Mouse (Mus musculus) spleen, adult 10 weeks (tissue): Measurements from ENCODE around the gene Hemk1. TPM values are rescaled to one million over a fixed set of nuclear protein-coding genes. Genes with fewer than 3 reads are reported as not detected.

ENCODE experiments used
- polyA plus RNA-seq: library from polyadenylated mRNA; stranded (reverse); fragments of 350-450 nt; fragmentation: Illumina TruSeq; extraction: RNeasy Lipid Tissue Mini Kit (QIAGEN cat#74804); gene quantifications from one replicate; pipeline ENCODE4 v1.2.3, GENCODE M21; 2015; ENCODE audit warnings: low replicate concordance; ENCODE audit not compliant: insufficient read depth

Gene Hemk1
- polyA plus RNA-seq = 12.2 TPM

DNA sequence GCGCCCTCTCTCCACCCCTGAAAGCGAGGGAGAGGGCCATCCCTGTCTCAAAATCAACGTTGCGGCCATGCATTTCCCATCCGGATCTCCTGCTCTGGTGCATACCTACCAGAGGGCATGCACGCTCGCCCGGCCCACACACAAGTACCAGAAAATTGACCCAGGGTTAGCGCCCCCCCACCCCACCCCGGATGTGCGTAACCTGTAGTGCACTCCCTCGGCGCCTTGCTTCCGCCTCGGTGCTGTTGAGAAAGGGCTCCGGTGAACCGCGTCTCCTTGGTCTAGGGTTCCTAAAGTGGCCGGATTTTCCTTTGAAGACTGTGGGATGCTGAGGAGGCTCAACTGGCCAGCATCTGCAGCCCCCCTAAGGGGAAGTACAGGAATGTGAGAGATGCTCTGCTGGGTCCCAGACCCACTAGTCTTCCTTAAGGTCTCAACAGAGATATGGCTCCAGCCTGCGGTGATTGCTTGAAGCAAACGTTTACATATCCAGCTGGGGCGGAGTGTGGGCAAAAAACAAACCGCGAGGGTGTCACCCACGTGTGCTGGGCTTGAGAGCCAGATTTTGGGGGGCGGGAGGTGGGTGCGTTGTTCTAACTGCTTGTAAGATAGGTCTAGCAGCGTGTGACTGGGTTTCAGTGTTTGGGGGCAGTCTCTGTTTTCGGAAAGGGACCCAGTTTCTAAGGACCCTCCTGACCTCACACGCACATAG, at the start of gene Hemk1:
Hemk1 (minus strand) TSS at position 179 of the 712 bp plus-strand sequence.

DNA sequence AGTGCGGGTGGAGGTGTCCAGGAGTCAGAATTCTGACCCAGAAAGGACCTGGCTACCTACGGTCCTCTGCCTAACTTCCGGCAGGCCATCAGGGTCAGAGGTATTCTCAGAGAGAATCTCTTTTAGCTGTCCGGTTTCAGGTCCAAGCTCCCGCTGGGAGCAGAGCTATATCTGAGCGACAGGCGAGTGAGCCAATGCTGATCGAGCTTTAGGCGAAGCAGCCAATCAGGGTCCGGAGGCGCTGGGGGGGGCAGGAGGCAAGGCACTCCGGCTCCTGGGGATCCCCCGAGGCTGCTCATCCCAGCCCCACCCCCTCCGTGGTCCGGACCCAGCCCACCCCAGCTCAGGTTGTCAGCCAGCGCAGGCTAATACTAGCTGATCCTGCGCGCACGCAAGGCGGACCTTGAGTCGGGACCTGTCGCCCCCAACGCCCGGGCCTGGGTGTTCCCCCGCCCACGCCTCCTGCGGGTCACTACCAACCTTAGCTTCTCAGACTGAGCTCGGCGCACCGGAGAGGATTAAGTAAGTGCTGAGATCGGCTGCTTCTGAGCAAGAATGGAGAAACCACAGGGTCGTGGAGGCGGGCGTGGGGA, 2.2 kb upstream of the Hemk1 start, which contains the start of gene 6430571L13Rik:
6430571L13Rik (plus strand) TSS at position 336 of the 593 bp plus-strand sequence.

DNA sequence AAGGTAGTCTGAATTCAATTTTAAA, 42.3 kb downstream of the Hemk1 start, which contains the start of gene Cish:
Cish (plus strand) TSS at position 11 of the 25 bp plus-strand sequence.

DNA sequence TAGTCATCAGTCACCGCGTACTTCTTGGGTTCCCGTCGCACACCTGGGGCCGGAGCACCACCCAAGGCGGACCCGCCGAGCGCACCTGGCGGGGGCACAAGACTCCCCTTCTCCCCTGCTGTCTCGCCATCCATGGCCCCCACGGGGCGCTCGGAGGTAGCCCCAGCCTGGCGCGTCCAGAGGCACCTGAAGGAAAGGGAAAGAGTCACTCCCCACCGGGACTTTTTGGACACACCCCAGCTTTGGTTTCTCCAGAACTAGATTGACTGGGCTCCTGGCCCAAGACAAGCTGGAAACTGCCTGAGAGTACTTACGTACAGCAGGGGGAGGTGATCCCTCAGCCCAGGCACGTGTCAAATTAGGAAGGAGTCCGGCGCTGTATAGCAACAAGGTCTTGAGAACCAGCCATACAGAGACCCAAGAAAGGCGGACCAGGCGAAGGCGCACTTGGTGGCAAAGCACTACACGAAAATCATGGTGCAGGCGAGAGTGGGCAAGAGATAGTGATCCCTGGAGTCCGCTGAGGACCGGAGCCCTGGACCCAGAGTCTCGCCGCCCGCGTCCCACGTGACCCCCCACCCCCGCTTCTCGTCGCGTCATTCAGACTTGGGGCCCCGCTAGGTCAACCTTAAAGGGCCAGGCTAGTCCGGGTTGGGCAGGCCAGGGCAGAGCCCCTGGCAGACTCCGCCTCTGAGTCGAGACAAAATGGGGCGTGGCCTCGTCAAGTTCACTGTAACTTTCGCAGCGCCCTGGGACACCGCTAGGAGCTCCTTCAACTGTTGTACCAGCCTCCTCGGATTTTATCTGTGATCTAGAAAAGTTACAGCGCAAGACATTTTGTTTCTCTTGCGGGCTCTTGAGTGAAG, 48.7 kb downstream of the Hemk1 start, which contains the start of gene Mapkapk3:
Mapkapk3 (minus strand) TSS at position 667 of the 866 bp plus-strand sequence.

Other genes starting within 250 kb of the Hemk1 start
- 0.41 TPM for gene Dock3, start 106.4 kb downstream of the Hemk1 start, polyA plus RNA-seq
- 29.4 TPM for gene Mapkapk3, start 48.5 kb downstream of the Hemk1 start, polyA plus RNA-seq
- gene Cish, start 42.3 kb downstream of the Hemk1 start, polyA plus RNA-seq = 3.9 TPM
- 0.30 TPM for gene 6430571L13Rik, start 2.3 kb upstream of the Hemk1 start, polyA plus RNA-seq
- 0.33 TPM for gene Cacna2d2, start 61.3 kb upstream of the Hemk1 start, polyA plus RNA-seq
- gene Tmem115, start 195.6 kb upstream of the Hemk1 start, polyA plus RNA-seq = 5.3 TPM
- gene Cyb561d2, start 203.8 kb upstream of the Hemk1 start, polyA plus RNA-seq = 11.6 TPM
- gene Nprl2, start 203.9 kb upstream of the Hemk1 start, polyA plus RNA-seq = 20.9 TPM
- gene Zmynd10, start 208.9 kb upstream of the Hemk1 start, polyA plus RNA-seq = 0.14 TPM
- 39.0 TPM for gene Rassf1, start 213.2 kb upstream of the Hemk1 start, polyA plus RNA-seq
- gene Tusc2, start 224.9 kb upstream of the Hemk1 start, polyA plus RNA-seq = 30.9 TPM
- gene Hyal2, start 229.6 kb upstream of the Hemk1 start, polyA plus RNA-seq = 3.6 TPM
- gene Hyal1, start 238.6 kb upstream of the Hemk1 start, polyA plus RNA-seq = 4.6 TPM
- 2.7 TPM for gene Naa80, start 240.5 kb upstream of the Hemk1 start, polyA plus RNA-seq
- gene Hyal3, start 242.5 kb upstream of the Hemk1 start, polyA plus RNA-seq = 0.12 TPM
- 38.0 TPM for gene Ifrd2, start 249.3 kb upstream of the Hemk1 start, polyA plus RNA-seq